Mouse (Mus musculus) cerebellum, adult 2 months (tissue): ENCODE data around the gene Sox5. TPM values are rescaled to one million over a fixed set of nuclear protein-coding genes. Genes with fewer than 3 reads are reported as not detected.

Source experiments
- DNase-seq, 2 experiments: peaks; one replicate each; pipeline ENCODE4 v3.0.0; 2021
- H3K27ac ChIP-seq: fragments of 200-500 bp; 2 replicates; pipeline ENCODE4 v1.5.1; 2012; ENCODE audit warnings: low read length, control low read depth, inconsistent platforms; ENCODE audit not compliant: insufficient read depth
- H3K27me3 ChIP-seq: fragments of 200-500 bp; 2 replicates; pipeline ENCODE4 v1.6.1; 2012; ENCODE audit warnings: inconsistent platforms, mild to moderate bottlenecking, low read length, moderate library complexity; ENCODE audit not compliant: control insufficient read depth, insufficient read depth
- H3K4me1 ChIP-seq: fragments of 200-500 bp; 2 replicates; pipeline ENCODE4 v1.6.1; 2011; ENCODE audit warnings: low read length; ENCODE audit not compliant: control insufficient read depth, insufficient read depth
- H3K4me3 ChIP-seq: fragments of 200-500 bp; replicated peaks from 2 replicates; pipeline ENCODE3; 2011; ENCODE audit warnings: mild to moderate bottlenecking, low read depth, low read length, control low read depth; ENCODE audit not compliant: insufficient read depth
- CTCF ChIP-seq: fragments of 200-500 bp; IDR thresholded peaks from 2 replicates; pipeline ENCODE4 v1.5.1; 2011; ENCODE audit warnings: low read depth, mild to moderate bottlenecking, control low read depth, low read length, moderate library complexity, borderline replicate concordance; ENCODE audit not compliant: insufficient read depth
- POLR2A ChIP-seq: fragments of 200-500 bp; IDR thresholded peaks from 2 replicates; pipeline ENCODE4 v1.6.1; 2011; ENCODE audit warnings: low read length, control low read depth, borderline replicate concordance; ENCODE audit not compliant: insufficient read depth
- WGBS: fragments of 180-500 bp; shearing (Covaris S2); methylation state at CpG from one replicate; pipeline ENCODE4 v1.1.7; 2018; 5-methylcytosine and 5-hydroxymethylcytosine counted together
- polyA plus RNA-seq: library from polyadenylated mRNA; depleted of rRNA; stranded (reverse); fragments of >200 nt; gene quantifications from 2 replicates; pipeline ENCODE4 v1.2.3, GENCODE M21; 2012

Gene Sox5
- polyA plus RNA-seq, 1 experiment, result 13.3 TPM

GRCm38 (mm10) chr6:144709614-144710180 lies 72.1 kb downstream of the Sox5 start:
- TF ChIP-seq POLR2A, result no peak
- TF ChIP-seq CTCF, result no peak
- H3K27ac ChIP-seq, result no peak overlapping the region
- H3K4me3 ChIP-seq, result no peak overlapping the region
- H3K4me1 ChIP-seq, result peaks cover 2% of the 10 kb centered on the region; the same call in 1 of the 2 replicates
- WGBS, result 84% methylated on average over 9 of the region's 9 CpGs
- DNase-seq, result no peak
- no peaks in the 10 kb centered on the region for H3K27me3 ChIP-seq

DNA sequence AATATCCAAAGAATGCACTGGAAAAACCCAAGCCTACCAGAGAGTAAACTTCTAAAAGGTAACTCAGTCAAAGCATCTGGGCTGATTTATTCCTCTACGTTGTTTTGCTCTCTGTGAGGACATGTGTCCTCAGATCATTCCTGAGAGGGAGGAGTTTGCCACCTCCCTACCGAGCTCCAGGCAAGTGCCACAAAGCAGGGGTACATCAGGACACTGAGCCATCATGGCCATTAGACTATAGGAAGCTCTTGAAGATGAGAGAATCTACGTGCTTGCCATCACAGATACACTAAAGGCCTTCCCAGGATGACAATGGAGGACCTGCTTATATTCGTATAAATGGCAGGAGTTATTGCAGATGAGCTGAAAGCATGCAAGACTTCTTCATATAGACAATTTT lies 73.4 kb downstream of the Sox5 start:
- TF ChIP-seq POLR2A, result no peak
- TF ChIP-seq CTCF, result no peak
- WGBS, result 76% methylated on average over 4 of the region's 4 CpGs
- Histone ChIP-seq H3K27ac (no peak overlapping the region), H3K4me1 (peaks cover 2% of the 10 kb centered on the region; the same call in 1 of the 2 replicates), H3K4me3 (no peak overlapping the region), H3K27me3 (no peaks in the 10 kb centered on the region)
- DNase-seq, result no peak

- DNase-seq, result no peak
- H3K4me3 ChIP-seq, result no peak overlapping the region
- no peaks in the 10 kb centered on the region for H3K27me3 ChIP-seq
- H3K27ac ChIP-seq, result no peak overlapping the region
- H3K4me1 ChIP-seq, result peaks cover 2% of the 10 kb centered on the region; the same call in 1 of the 2 replicates
- no peak for TF ChIP-seq POLR2A
- no peak for TF ChIP-seq CTCF
- 97% methylated on average over 1 of the region's 1 CpGs for WGBS
Observed at GRCm38 (mm10) chr6:144707976-144708375, 73.8 kb downstream of the Sox5 start.

- WGBS, result 94% methylated on average over 5 of the region's 5 CpGs
- Histone ChIP-seq H3K27me3 (no peaks in the 10 kb centered on the region), H3K27ac (no peak overlapping the region), H3K4me3 (no peak overlapping the region), H3K4me1 (no peaks in the 10 kb centered on the region)
- TF ChIP-seq CTCF, result no peak
- no peak for TF ChIP-seq POLR2A
- no peak for DNase-seq
Observed at GRCm38 (mm10) chr6:144704962-144705361, 76.8 kb downstream of the Sox5 start.

DNA sequence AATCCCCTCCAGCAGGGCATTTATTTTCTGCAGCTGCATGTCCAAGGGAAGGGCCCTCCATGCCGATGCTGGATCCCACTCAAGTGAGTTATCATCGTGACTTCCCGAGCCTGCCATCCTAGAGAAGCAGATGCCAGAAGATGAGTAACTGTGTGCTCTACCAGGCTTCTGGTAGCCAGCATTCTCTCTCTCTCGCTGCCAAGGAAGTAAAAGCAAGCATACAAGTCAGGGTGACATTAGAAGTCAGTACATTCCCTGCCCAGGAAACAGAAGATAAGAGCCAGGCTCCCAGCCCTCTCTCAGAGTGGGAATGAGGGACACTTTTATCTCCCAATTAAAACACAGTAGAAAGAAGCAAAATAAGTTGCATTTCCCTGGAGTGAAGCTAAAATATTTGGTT lies 86.1 kb downstream of the Sox5 start:
- Histone ChIP-seq H3K4me1 (no peaks in the 10 kb centered on the region), H3K27ac (no peak overlapping the region), H3K4me3 (no peak overlapping the region), H3K27me3 (no peaks in the 10 kb centered on the region)
- DNase-seq, result peak in 1 of 2 experiments; percentile 1
- no peak for TF ChIP-seq CTCF
- TF ChIP-seq POLR2A, result no peak
- WGBS, result 14% methylated on average over 4 of the region's 4 CpGs

DNA sequence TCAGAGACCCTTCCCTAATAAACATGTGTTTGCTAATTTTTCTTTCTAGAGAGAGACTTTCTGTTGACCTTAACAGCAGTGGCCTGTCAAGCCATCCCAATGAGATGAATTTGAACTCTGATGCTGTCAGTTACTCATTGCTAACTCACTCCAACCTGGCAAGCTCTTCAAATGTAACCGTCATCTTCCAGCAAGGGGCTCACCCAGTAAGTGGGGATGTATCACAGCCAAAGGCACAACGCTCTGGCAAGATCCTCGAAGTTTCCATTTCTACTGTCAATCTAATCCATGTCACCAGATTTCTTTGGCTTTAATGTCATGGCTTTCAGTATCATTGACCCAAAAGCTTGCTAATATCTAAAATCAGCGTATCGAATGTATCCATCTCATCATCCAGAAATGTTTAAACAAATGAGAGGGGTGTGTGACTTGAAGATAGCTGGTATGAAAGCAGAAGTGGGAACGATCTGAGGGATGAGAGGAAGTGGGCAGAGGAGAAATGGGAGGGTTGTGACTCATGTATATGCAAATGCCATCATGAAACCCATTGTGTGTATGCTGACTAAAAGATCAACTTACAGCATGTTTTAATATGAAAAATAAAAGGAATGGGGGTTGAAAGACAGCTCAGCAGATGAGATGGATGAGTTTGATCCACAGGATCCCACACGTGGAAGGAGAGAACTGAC lies 88.4 kb downstream of the Sox5 start:
- 66% methylated on average over 7 of the region's 7 CpGs for WGBS
- Histone ChIP-seq H3K27me3 (no peaks in the 10 kb centered on the region), H3K4me3 (no peak overlapping the region), H3K4me1 (no peaks in the 10 kb centered on the region), H3K27ac (no peak overlapping the region)
- no peak for DNase-seq
- no peak for TF ChIP-seq POLR2A
- no peak for TF ChIP-seq CTCF

DNA sequence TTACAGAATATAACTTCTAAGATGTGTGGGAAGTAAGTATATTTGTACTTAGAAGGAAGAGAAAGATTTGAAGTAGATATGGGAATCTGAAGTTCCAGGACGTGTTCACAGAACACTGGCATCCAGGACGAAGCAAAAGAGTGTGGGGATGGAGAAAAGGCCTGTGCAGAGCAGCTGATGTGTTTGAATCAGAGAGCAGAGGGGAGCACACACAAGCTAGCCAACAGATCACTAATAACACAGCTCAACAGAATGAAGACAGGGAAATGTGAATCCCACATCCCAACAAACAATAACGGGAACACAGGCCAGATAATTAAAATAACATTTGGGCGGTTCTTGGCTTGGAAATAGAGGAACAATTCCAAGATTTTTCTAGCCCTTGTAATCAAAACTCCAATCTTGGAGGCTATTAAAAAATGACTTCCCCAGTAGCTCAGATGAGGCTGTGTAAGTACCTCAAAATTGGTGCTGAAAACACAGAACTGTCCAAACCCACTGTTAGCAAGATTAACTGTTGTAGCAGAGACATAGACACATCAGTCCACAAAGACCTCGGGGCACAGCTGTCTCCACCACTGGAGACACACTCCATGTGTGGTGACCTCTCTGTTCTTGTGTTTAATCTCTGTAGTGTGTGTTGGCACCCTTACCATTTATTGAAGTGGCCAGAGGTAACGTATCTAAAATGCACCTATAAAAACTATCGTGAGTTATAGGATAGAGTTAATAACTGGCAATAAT lies 90.3 kb downstream of the Sox5 start:
- TF ChIP-seq CTCF, result no peak
- no peak for TF ChIP-seq POLR2A
- DNase-seq, result no peak
- Histone ChIP-seq H3K4me1 (no peaks in the 10 kb centered on the region), H3K4me3 (no peak overlapping the region), H3K27me3 (no peaks in the 10 kb centered on the region), H3K27ac (no peak overlapping the region)
- 48% methylated on average over 7 of the region's 7 CpGs for WGBS
